Mouse (Mus musculus): ENCODE data around the gene Xrn2. TPM values are rescaled to one million over a fixed set of nuclear protein-coding genes. Genes with fewer than 3 reads are reported as not detected.

Xrn2 gene
- polyA plus RNA-seq, 1 experiment = 26.5 TPM

GRCm38 (mm10) chr2:147119736-147120135 lies 106.9 kb downstream of the Xrn2 start:
- no peak for TF ChIP-seq POLR2A (IDR thresholded peaks at IDR 0.05; ENCODE audit: low read depth, low read length)
- no peak for TF ChIP-seq CTCF (IDR thresholded peaks at IDR 0.05; ENCODE audit: extremely low read depth, insufficient read depth, insufficient read length, insufficient replicate concordance)
- Histone ChIP-seq H3K27ac (ENCODE audit: insufficient read depth, low read length) (no peak overlapping the region), H3K27me3 (ENCODE audit: control insufficient read depth, insufficient read depth, low read length) (no peaks in the 10 kb centered on the region), H3K4me1 (ENCODE audit: control insufficient read depth, insufficient read depth, insufficient read length) (no peaks in the 10 kb centered on the region), H3K4me3 (ENCODE audit: extremely low read depth, insufficient read depth, insufficient read length) (no peak overlapping the region), H3K36me3 (ENCODE audit: control insufficient read depth, insufficient read depth, low read length) (no peaks in the 10 kb centered on the region)
- 55% methylated on average over 1 of the region's 1 CpGs for WGBS
- no peak for DNase-seq (ENCODE audit: low read depth in 1 of 2, low spot score in 2 of 2)

GRCm38 (mm10) chr2:147127366-147127765 lies 114.6 kb downstream of the Xrn2 start:
- TF ChIP-seq CTCF (IDR thresholded peaks at IDR 0.05; ENCODE audit: extremely low read depth, insufficient read depth, insufficient read length, insufficient replicate concordance) (no peak), POLR2A (IDR thresholded peaks at IDR 0.05; ENCODE audit: low read depth, low read length) (no peak)
- Histone ChIP-seq H3K36me3 (ENCODE audit: control insufficient read depth, insufficient read depth, low read length) (no peaks in the 10 kb centered on the region), H3K4me1 (ENCODE audit: control insufficient read depth, insufficient read depth, insufficient read length) (no peaks in the 10 kb centered on the region), H3K27me3 (ENCODE audit: control insufficient read depth, insufficient read depth, low read length) (no peaks in the 10 kb centered on the region), H3K27ac (ENCODE audit: insufficient read depth, low read length) (no peak overlapping the region), H3K4me3 (ENCODE audit: extremely low read depth, insufficient read depth, insufficient read length) (no peak overlapping the region)
- DNase-seq (ENCODE audit: low read depth in 1 of 2, low spot score in 2 of 2) = no peak
- 62% methylated on average over 6 of the region's 6 CpGs for WGBS

Other genes with a start within 250 kb of the Xrn2 start
- 1.4 and 2.3 TPM in 2 replicates for gene Kiz, start 157.1 kb upstream of the Xrn2 start, polyA plus RNA-seq (2012; rRNA removed)
- not detected in 2 replicates for gene Nkx2-4, start 72.4 kb downstream of the Xrn2 start, polyA plus RNA-seq (2012; rRNA removed)
- 0.05 and 0.12 TPM in 2 replicates for gene Nkx2-2, start 181.2 kb downstream of the Xrn2 start, polyA plus RNA-seq (2012; rRNA removed)